Mouse (Mus musculus): ENCODE results near the gene Mical2.

Mical2 gene

DNA sequence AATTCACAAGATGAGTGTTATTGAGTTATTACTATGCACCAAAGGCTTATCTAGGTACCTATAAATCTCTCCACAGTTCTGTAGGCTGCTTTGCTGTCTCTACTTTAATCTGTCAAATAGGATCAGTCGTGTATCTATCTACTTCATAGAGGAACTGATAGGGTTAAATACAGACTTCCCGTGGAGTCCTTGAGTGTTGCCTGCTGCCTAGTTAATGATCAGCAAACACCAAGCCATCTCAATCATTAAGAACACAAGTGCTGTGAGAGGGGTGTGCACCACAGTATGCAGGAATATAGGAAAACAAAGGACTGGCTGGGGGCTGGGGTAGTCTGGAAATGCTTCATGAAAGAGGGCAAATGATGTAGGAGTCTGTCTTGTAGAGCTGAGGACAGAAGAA is 50.2 kb downstream of the Mical2 start:
- no peak for DNase-seq (ENCODE audit: low spot score in 2 of 2)

DNA sequence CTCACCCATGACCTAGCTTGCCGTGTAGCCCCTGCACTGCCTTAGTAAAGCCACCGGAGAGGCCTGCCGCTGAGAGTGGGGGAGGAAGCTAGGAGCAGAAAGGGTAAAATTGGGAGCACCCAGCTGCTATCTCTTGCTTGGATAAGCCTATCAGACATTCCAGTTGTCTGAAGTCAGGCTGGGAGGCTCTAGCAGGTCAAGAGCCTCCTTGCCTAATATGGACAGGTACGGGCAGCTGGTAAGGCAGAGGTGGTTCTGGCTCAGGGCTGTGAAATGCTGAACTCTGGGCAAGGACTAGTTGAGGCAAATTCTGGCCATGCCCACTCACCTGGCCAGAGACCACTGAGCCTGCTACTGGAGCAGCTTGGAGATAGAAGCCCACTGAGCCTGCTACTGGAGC is 51.2 kb downstream of the Mical2 start:
- DNase-seq (ENCODE audit: low spot score in 2 of 2) = peak; percentile 41 to 43

DNA sequence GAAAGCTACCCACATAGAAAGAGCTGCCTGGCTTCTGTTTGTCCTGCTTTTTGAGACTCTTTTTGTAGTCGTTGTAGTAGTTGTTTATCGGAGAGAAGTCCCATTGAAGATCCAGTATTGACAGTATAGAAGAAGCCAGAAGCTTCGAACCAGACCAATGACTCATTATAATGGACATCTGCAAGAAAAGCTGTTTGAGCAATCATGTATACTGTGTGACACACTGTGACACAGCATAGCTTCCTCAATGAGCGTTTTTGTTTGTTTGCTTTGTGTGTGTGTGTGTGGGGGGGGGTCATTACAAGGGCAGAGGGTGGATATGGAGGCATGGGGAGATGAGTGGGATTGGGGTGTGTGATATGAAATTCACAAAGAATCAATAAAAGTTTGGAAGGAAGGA is 53.0 kb downstream of the Mical2 start:
- no peak for DNase-seq (ENCODE audit: low spot score in 2 of 2)

DNA sequence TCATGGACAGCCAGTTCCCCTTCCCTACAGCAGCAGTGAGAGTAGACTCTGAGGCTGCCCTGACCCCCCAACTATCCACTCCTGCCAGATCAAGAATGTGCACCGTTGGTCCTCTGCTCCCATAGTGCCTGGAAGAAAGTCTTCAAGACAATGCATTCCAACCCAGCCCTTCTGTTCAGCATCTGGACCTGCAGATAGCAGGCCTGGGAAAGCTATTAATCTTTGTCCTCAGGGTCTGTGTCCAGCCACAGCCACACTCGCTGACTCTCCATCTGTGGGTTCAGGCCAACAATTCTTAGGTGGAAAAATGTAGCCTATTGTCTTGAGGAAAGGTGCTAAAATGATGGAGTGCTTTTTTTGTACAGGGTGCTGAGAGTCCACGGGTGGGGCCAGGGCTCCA is 54.8 kb downstream of the Mical2 start:
- DNase-seq (ENCODE audit: low spot score in 2 of 2) = no peak

DNA sequence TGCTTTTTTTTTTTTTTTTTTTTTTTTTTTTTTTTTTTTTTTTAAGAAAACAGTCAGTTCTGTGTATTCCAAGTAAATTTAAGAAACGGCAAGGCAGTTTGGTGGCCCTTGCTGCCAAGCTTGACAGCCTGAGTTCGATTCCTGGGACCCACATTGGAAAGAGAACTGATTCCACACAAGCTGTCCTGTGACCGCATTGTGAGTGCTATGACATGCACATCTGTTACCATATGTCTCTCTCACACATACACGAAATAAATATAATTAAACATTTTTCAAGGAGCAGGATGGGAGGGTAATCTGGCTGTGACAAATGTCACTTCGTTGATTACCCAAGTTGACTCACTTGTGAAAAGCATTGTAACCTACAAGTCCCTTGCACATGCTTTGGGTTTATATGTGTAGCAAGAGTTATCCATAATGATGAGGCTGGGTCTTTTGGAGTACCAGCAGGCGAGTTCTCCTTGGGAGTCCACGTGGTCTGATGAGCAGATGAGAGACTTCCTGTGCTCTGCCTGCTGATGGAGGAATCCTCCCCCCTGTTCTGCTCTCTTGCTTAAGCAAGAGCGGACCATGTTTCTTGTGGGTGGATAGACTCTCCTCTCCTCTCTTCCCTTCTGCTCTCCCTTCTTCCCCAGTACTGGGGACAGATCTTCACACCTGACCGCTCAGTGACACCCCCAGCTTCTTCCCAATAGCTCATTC is 58.1 kb downstream of the Mical2 start:
- DNase-seq (ENCODE audit: low spot score in 2 of 2) = no peak

DNA sequence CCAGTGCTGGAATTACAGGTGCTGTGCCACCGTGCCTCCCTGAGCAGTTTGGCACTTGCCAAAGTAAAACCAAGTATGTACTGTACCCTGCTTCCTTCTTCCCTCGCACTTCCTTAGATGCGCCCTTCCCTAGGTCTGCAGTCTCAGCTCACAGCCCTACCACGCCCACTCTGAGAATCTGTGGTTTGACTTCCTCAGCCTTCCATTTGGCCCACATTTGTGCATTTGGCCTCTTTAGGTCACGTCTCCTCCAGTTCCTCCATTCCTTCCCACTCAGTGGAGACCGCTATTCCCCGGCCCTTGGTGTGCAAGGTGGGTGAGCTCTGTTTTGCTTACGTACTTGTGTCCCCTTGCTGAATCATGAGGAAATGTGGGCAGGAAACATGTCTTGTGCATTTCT is 59.9 kb downstream of the Mical2 start:
- no peak for DNase-seq (ENCODE audit: low spot score in 2 of 2)

DNA sequence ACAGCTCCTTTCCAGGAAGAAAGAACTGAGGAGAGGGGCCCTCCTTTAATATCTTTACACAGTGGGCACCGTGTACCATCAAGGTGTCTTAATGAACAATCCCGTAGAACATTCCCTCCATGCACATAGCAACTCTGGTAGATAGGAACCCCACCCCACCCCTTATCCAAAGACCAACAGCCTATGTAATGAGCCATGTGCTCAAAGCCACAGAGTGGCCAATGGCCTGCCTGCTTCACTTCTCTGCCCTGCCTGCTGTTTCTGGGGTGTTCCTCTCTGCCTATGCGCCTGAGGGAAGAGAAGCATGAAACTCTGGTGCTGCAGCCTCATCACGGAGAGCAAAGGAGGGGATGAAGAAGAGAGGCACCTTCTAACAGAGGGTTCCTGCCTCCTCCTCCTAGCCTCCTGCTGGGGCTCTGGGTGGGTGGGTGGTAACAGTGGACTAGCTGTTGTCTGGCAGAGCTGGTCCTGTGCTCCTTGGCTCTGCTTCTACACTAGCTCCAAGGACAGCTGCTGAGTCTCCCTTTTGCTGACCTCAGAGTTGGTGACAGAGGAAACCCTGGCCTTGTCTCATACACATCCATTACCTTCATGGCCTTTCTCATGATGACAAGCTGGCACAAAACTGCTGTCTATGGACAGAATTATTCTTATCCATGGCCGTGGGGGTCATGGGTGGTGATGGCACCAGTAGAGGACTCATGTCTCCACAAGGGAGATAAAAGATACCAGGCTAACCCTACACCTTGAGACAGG is 62.9 kb downstream of the Mical2 start:
- no peak for DNase-seq (ENCODE audit: low spot score in 2 of 2)

DNA sequence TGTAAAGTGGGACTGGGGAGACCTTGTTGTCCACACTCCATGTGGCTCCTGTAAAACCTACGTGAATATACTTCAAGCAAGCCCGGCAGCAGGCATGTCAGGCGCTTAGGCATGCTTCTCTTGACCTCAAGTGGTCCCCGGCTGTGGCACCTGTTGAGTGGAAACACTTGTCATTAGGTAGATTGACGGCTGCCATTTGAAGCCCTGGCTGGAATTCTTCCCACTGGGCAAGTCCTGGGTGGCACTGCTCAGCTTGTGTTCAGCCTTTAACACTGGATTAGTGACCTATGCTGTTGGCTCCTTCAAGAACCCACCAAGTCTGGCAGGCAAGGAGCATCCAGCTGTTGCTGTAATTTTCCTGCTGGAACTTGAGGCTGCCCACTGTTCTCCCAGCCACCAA is 63.9 kb downstream of the Mical2 start:
- no peak for DNase-seq (ENCODE audit: low spot score in 2 of 2)

DNA sequence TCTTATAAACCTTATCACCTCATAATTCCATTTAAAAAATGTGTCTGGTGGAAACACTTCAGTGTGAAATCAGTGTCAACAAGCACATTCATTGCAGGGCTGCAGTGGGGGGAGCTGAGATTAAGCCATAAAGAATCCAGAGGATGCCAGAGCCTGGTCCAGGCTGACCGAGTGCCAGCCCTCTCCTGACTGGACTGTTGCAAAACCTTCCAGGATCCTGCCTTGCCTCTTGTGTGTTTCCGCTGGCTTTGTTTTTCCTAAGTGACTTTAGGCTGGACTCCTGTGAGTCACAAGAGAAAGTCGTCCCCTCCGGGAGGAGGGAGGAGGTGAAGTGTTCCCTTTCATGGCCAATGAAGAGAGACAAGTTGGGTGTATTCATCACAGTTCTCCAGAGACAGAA is 64.3 kb downstream of the Mical2 start:
- no peak for DNase-seq (ENCODE audit: low spot score in 2 of 2)

DNA sequence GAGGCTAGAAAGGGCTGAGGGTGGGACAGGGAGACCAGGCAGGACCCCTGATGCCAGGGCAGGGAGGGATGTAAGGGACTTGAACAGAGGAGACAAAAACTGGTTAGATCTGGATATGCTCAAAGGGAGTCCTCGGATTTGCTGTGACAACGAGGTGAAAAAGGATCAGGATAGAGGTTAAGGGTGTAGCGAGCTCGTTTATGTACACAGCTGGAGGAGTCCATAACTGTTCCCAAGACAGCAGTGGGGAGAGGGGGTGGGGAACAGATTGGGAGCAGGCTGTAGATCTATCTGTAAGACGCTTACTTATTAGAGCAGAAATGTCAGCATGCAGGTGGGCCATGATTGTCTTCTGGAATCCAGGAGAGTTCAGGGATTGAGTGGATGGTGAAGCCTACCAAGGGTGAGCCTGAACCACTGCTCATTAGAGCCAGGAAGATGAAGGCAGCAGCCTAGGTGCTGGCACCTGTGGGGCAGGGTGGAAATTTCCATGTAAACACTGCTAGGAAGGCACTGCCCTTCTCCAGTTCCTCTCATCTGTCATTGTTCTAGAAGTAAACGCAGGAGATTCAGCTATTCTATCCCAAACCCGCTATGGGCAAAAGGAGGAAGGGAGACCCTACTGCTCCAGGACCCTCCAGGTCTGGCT is 67.9 kb downstream of the Mical2 start:
- no peak for DNase-seq (ENCODE audit: low spot score in 2 of 2)

DNA sequence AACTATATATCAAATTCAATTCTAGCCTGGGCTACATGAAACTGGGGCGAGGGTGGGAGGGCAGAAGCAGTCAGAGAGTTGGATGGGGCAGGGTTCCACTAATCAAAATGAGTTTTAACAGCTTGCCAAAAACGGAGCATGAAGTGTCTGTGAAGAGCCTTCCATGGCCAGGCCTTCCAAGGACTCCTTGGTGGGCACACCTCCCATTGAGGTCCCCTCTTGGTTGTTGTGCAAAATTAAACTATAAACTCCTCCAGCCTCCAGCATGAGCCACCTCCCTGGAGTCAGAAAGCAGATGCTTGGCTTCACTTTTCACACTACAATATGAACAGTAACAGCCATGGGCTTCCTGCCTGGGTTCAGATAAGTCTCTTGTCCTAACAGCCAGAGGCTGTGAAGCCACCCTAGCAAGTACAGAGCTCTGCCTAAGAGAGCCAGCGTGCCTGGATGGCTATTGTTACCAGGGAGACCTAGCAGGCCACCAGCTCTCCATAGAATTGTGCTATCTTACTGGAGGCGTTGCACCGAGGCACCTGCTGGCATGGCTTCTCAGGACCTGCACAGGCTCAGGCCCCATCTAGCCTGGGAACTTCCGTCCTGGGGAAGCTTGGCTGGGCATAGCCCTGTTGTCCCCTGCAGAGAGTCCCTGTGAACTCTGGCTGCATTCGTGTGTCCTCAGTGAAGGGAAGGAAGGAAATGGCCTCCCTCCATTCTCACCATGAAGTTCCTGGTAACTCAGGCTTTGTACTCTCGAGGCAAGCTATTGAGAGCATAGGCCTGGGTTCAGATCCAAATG is 70.0 kb downstream of the Mical2 start:
- DNase-seq (ENCODE audit: low spot score in 2 of 2) = no peak

DNA sequence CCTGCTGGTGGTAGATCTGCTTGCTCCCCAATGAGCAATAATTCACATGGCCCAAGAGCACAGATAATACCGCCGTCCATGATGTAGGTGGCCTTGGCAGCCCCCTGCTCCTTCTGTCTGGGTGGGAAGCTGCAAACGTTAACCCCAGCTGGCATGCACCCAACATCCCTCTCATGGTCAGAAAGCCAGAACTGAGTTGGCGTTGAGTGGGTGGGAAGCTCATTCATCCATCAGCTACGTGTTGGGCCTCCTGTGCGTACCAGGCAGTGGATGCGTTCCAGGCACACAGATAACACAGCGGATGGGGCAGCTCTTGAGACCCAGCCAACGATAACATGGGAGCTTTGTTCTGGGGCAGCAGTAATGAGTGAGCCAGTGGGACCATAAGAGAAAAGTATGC is 72.4 kb downstream of the Mical2 start:
- DNase-seq (ENCODE audit: low spot score in 2 of 2) = no peak

DNA sequence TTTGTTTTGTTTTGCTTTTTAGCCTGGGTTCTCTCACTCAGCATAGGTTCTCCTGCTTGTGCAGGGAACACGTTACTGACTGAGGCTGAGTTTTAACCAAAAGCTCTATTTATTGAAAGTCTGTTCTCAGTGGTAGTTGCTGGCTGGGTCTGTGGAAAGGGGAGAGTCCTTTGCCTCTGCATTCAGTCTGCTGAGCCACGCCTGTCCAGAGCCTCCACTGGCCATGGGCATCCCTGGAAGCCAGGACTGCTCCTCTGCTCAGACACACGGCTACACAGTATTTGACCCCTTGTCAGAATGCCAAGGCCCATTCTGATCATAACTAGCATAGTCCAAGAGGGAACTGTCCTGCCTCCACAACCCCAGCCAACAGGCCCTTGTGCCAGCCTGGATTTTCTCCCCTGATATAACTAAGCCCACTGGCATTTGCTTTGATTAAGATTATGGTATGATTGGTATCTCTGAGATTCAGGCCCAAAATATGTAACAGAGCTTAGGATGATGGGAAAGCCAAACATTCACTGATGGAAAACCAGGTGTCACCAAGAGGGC is 73.3 kb downstream of the Mical2 start:
- DNase-seq (ENCODE audit: low spot score in 2 of 2) = no peak

DNA sequence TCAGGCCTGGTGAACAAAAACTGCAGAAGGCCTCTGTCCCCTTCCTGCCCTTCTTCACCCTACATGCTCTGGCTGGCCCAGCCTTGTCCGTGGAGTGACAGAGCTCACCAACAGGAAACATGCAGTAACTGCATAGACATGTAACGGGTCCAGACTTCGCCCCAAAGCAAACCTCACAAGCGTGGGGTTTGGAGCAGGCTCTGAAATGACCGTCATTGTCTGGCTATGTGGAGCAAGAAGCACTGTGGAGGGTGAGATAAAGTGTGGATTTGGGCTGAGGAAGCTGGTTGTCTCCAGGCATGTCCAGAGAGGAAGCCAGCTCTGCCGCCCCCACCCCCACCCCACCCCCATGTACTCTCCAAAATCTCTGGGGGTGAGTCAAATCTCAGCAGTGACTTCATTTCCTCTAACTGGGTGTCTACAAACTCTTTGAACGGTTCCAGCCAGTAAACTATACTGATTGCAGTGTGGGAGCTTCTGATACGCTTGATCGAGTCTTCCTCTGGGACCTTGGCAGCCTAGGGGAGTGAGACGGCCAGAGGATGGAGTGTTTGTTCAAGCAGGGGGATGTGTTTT is 74.0 kb downstream of the Mical2 start:
- peak; percentile 49 to 60 for DNase-seq (ENCODE audit: low spot score in 2 of 2)

DNA sequence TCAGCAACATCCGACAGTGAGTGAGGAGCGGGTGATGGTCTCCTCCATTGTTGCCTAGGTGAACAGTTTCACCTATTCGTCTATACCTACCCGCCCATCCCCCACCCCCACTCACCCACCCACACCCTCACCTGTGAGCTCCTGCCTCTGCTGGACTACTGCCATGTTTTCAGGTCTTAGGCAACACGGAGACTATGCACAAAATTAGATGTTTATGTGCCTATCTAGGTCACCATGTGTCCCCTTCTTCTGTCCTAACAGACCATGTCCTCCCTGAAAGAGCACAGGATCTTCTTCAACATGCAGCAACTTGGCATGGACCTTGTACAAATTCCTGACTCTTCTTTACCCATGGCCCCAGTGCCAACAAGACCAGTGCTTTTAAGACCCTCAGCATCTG is 74.5 kb downstream of the Mical2 start:
- no peak for DNase-seq (ENCODE audit: low spot score in 2 of 2)

DNA sequence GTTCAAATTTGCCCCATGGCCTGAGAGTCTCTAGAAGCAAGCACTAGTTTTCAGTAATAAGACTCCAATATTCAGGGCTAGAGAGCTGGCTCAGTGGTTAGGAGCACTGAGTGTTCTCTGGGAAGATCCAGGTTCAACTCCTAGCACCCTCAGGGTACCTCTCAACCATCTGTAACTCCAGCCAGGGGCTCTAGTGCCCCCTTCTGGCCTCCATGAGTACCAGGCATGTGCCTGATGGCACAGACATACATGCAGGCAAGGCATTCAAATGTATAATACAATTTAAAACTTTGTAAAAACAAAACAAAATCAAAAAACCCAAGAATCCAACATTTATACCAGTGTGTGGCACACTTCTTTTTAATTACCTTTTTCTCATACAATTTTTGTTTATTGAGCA is 75.4 kb downstream of the Mical2 start:
- no peak for DNase-seq (ENCODE audit: low spot score in 2 of 2)

DNA sequence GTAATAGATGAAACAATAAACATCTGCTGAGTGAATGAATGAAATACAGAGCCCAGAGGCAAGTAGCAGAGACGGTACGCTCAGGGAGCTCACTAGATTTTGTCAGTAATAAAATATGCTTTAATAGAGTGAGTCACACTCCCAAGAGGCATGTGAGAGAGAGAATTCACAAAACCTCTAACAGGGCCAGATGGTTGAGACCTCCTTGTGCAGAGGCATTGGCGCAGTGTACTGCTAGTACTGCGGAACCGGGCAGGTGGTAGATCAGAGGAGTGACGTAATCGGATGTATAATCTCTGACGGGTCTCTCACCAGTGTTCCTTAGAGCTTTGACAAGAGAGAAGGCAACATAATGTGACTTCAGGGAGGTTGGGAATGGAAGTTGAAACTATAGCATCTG is 78.7 kb downstream of the Mical2 start:
- no peak for DNase-seq (ENCODE audit: low spot score in 2 of 2)

DNA sequence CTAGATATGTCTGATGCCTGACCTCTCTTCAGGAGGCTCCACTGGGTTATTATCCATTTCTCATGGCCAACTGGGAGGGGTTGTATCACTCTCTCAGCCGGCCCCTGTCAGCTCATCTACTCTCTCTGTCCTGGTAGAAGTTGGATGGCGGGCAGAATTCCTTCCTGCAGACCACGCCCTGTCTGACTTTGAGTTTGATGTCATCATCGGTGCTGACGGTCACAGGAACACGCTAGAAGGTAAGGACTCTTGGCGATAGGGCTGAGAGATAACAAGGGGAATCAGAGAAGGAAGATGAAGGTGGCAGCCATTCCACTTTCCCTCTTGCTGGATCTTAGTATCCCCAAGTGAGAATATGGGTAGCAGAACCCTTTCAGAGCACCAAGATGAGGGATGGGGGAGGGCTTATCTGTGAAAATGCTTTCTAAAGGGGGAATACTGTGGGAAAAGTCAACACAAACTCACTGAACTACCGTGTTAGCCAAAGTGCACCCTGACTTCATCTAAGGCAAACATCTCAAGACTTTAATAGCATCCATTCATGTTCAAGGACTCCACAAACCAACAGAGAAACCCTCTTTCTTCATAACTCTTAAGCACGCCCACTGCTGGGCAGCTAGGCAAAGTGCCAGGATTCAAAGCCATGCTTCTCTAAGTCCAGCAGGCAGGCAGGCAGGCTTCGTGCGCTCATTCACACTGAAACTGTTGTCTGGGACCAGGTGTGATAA is 83.8 kb downstream of the Mical2 start:
- no peak for DNase-seq (ENCODE audit: low spot score in 2 of 2)

DNA sequence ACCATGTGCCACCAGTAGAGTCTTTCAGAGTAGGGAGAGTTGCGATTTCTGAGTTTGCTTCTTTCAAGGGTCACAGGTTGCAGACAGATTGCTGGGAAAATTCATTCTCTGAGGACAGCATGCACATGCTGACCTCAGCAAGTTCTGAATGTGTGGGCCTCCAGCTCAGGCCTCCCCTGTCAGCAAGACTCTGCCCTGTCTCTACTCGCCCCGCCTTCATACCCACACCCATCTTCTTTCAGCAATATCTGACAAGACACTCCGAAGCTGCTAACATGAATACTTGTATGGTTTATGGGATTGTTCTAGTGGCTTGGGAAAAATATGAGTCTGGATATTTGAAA is 84.3 kb downstream of the Mical2 start:
- no peak for DNase-seq (ENCODE audit: low spot score in 2 of 2)

DNA sequence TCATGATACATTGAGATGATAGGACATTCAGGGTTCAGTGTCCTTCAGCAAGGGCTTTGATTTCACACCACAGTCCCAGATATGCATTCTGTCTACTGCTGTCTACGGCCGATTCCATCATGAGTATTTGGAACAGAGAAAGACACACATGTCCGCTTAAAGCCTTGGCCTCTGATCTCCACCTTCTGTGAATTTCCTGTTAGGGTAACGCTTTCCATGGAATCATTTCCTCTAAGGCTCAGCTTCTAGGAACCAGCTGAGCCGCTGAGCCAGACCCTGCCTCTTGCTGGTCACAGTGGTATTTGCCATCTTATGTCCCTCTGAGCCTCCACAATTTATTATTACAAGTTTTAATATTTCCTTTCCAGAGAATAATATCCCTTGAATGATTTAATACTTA is 87.6 kb downstream of the Mical2 start:
- DNase-seq (ENCODE audit: low spot score in 2 of 2) = no peak

DNA sequence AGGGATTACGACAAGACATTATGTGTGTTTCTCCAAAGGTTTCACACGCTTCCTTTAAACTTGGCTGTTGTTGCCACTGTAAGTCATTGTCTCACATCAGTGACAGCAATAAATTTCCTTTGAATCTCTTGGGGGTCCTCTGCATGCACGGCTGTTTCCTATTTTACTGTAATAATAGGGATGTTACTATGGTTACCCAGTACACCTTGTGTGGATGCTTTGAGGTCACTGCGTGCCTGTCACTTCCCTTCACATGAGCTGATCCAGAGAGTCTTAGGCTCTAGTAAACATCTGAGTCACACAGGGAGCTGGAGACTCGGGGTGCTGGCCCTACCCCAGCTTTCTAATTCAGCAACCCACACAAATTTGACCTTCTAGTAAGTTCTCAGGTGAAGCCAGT is 88.0 kb downstream of the Mical2 start:
- DNase-seq (ENCODE audit: low spot score in 2 of 2) = no peak
